Mouse (Mus musculus): ENCODE results near the gene Olfr1033. TPM values are rescaled to one million over a fixed set of nuclear protein-coding genes. Genes with fewer than 3 reads are reported as not detected.
"Not testable (repeated sequence)": the region's sequence is repeated elsewhere in the genome, so short reads cannot be mapped to it uniquely, and the experiment has no call there.

The Olfr1033 gene
- polyA plus RNA-seq, 1 experiment from 2014 or later, result not detected

- 96% methylated on average over 8 of the region's 8 CpGs for WGBS
- no peak overlapping the region for H3K4me3 ChIP-seq (ENCODE audit: low read depth, low read length)
- no peak for ATAC-seq (ENCODE audit: low FRiP score)
Measured at GRCm38 (mm10) chr2:86070189-86070588, 49.8 kb downstream of the Olfr1033 start.

GRCm38 (mm10) chr2:86073692-86074091, 53.3 kb downstream of the Olfr1033 start, which contains the start of gene Olfr1036:
TSS of gene Olfr1036 (plus strand) at chr2:86073992.
- not testable (repeated sequence) for H3K4me3 ChIP-seq (ENCODE audit: low read depth, low read length); H3K9ac ChIP-seq (ENCODE audit: low read depth, low read length); H3K36me3 ChIP-seq (ENCODE audit: control insufficient read depth, insufficient read depth, low read length); H3K9me3 ChIP-seq (ENCODE audit: control insufficient read depth, low read length); H3K4me1 ChIP-seq (replicated peaks; ENCODE audit: control insufficient read depth, insufficient read depth, low read length); H3K27me3 ChIP-seq (ENCODE audit: control insufficient read depth, insufficient read depth, low read length); H3K4me2 ChIP-seq (replicated peaks; ENCODE audit: low read depth, low read length); H3K27ac ChIP-seq (ENCODE audit: low read depth, low read length); ATAC-seq (ENCODE audit: low FRiP score); DNase-seq (ENCODE audit: low spot score)

More at GRCm38 (mm10) chr2:86070189-86070588, 49.8 kb downstream of the Olfr1033 start:
- H3K27ac ChIP-seq (ENCODE audit: low read depth, low read length), result no peak overlapping the region
- H3K9me3 ChIP-seq (ENCODE audit: control insufficient read depth, low read length), result no peaks in the 10 kb centered on the region
- no peak for DNase-seq (ENCODE audit: low spot score)
- H3K36me3 ChIP-seq (ENCODE audit: control insufficient read depth, insufficient read depth, low read length), result no peaks in the 10 kb centered on the region
- no peaks in the 10 kb centered on the region for H3K27me3 ChIP-seq (ENCODE audit: control insufficient read depth, insufficient read depth, low read length)
- no peaks in the 10 kb centered on the region for H3K4me1 ChIP-seq (replicated peaks; ENCODE audit: control insufficient read depth, insufficient read depth, low read length)
- no peak overlapping the region for H3K9ac ChIP-seq (ENCODE audit: low read depth, low read length)
- H3K4me2 ChIP-seq (replicated peaks; ENCODE audit: low read depth, low read length), result no peak overlapping the region

DNA sequence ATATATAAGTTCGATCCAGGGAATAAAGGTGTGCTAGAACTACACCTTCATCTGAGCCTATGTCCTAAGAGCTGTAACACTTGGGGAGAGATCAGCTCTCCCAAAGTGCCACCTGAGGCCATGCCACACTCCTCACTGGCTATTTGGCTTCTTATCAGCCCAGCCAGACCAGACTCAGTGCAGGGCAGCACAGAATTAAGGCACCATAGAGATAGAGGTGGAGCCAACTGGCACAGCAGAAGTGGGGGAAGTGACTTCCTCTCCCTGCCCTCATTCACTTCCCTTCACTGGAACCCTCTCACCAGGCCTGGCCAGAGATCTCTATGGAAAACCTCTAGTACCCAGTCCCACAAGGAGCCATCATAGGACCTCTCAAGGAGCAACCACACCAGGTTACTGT, 60.0 kb downstream of the Olfr1033 start:
- WGBS, result 80% methylated on average over 1 of the region's 1 CpGs
- H3K4me2 ChIP-seq (replicated peaks; ENCODE audit: low read depth, low read length); H3K27ac ChIP-seq (ENCODE audit: low read depth, low read length); H3K9ac ChIP-seq (ENCODE audit: low read depth, low read length); H3K27me3 ChIP-seq (ENCODE audit: control insufficient read depth, insufficient read depth, low read length); H3K4me1 ChIP-seq (replicated peaks; ENCODE audit: control insufficient read depth, insufficient read depth, low read length); DNase-seq (ENCODE audit: low spot score); H3K9me3 ChIP-seq (ENCODE audit: control insufficient read depth, low read length); H3K4me3 ChIP-seq (ENCODE audit: low read depth, low read length); H3K36me3 ChIP-seq (ENCODE audit: control insufficient read depth, insufficient read depth, low read length): not testable (repeated sequence)
- 0 out of 2 replicates have a peak, but pooled peaks have one; percentile 35 for ATAC-seq (ENCODE audit: low FRiP score)

DNA sequence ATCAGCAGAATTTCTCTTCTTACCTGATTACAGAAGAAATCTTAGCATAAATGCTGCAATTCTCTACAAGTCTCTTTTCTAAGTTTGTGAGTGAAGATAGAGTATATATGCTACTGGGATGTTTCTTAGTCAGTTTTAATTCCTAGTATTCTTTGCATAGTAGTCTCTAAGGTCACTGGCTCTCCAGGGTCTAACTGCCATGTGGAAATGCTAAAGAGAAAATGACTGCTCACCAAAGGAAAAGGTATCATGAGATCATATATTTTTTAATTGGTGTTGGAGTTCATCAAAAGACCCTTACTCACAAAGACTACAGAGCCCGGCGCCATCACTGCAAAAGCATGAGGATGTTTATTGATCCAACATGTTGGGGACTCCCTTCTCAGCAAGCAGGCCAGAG, 66.9 kb downstream of the Olfr1033 start, which contains the start of gene Olfr1037:
Gene Olfr1037, minus strand, starts transcription at position 101 of the 400 bp plus-strand sequence.
- Histone ChIP-seq H3K4me3 (ENCODE audit: low read depth, low read length) (no peak within 1 kb of the TSS), H3K27me3 (ENCODE audit: control insufficient read depth, insufficient read depth, low read length) (no peaks in the 10 kb centered on the region), H3K4me2 (replicated peaks; ENCODE audit: low read depth, low read length) (no peak within 1 kb of the TSS), H3K9me3 (ENCODE audit: control insufficient read depth, low read length) (no peaks in the 10 kb centered on the region), H3K36me3 (ENCODE audit: control insufficient read depth, insufficient read depth, low read length) (no peaks in the 10 kb centered on the region), H3K27ac (ENCODE audit: low read depth, low read length) (no peak within 1 kb of the TSS), H3K9ac (ENCODE audit: low read depth, low read length) (no peak within 1 kb of the TSS), H3K4me1 (replicated peaks; ENCODE audit: control insufficient read depth, insufficient read depth, low read length) (no peaks in the 10 kb centered on the region)
- DNase-seq (ENCODE audit: low spot score), result no peak
- WGBS, result 91% methylated on average over 2 of the region's 2 CpGs
- no peak for ATAC-seq (ENCODE audit: low FRiP score)

Other genes starting within 250 kb of the Olfr1033 start
- gene Olfr1014, start 247.9 kb upstream of the Olfr1033 start, polyA plus RNA-seq (2014; fragmentation: Nextera tagmentation; extraction: Ambion mirVana), result not detected in 2 replicates
- not detected in 2 replicates for gene Olfr1015, start 238.6 kb upstream of the Olfr1033 start, polyA plus RNA-seq (2014; fragmentation: Nextera tagmentation; extraction: Ambion mirVana)
- gene Olfr1016, start 218.1 kb upstream of the Olfr1033 start, polyA plus RNA-seq (2014; fragmentation: Nextera tagmentation; extraction: Ambion mirVana), result not detected in 2 replicates
- not detected in 2 replicates for gene Olfr1018, start 202.2 kb upstream of the Olfr1033 start, polyA plus RNA-seq (2014; fragmentation: Nextera tagmentation; extraction: Ambion mirVana)
- not detected in 2 replicates for gene Olfr1019, start 175.2 kb upstream of the Olfr1033 start, polyA plus RNA-seq (2014; fragmentation: Nextera tagmentation; extraction: Ambion mirVana)
- gene Olfr1020, start 173.6 kb upstream of the Olfr1033 start, polyA plus RNA-seq (2014; fragmentation: Nextera tagmentation; extraction: Ambion mirVana), result not detected in 2 replicates
- not detected in 2 replicates for gene Olfr1022, start 152.0 kb upstream of the Olfr1033 start, polyA plus RNA-seq (2014; fragmentation: Nextera tagmentation; extraction: Ambion mirVana)
- gene Olfr1023, start 135.0 kb upstream of the Olfr1033 start, polyA plus RNA-seq (2014; fragmentation: Nextera tagmentation; extraction: Ambion mirVana), result not detected in 2 replicates
- not detected in 2 replicates for gene Olfr1024, start 115.6 kb upstream of the Olfr1033 start, polyA plus RNA-seq (2014; fragmentation: Nextera tagmentation; extraction: Ambion mirVana)
- not detected in 2 replicates for gene Olfr1025-ps1, start 105.4 kb upstream of the Olfr1033 start, polyA plus RNA-seq (2014; fragmentation: Nextera tagmentation; extraction: Ambion mirVana)
- gene Olfr1026, start 99.1 kb upstream of the Olfr1033 start, polyA plus RNA-seq (2014; fragmentation: Nextera tagmentation; extraction: Ambion mirVana), result not detected in 2 replicates
- not detected in 2 replicates for gene Olfr1028, start 70.2 kb upstream of the Olfr1033 start, polyA plus RNA-seq (2014; fragmentation: Nextera tagmentation; extraction: Ambion mirVana)
- gene Olfr1029, start 46.7 kb upstream of the Olfr1033 start, polyA plus RNA-seq (2014; fragmentation: Nextera tagmentation; extraction: Ambion mirVana), result not detected in 2 replicates
- not detected in 2 replicates for gene Olfr1030, start 41.4 kb upstream of the Olfr1033 start, polyA plus RNA-seq (2014; fragmentation: Nextera tagmentation; extraction: Ambion mirVana)
- not detected in 2 replicates for gene Olfr1031, start 30.3 kb upstream of the Olfr1033 start, polyA plus RNA-seq (2014; fragmentation: Nextera tagmentation; extraction: Ambion mirVana)
- gene Olfr1032, start 15.1 kb upstream of the Olfr1033 start, polyA plus RNA-seq (2014; fragmentation: Nextera tagmentation; extraction: Ambion mirVana), result not detected in 2 replicates
- gene Olfr1034, start 25.2 kb downstream of the Olfr1033 start, polyA plus RNA-seq (2014; fragmentation: Nextera tagmentation; extraction: Ambion mirVana), result not detected in 2 replicates
- not detected in 2 replicates for gene Olfr1036, start 53.4 kb downstream of the Olfr1033 start, polyA plus RNA-seq (2014; fragmentation: Nextera tagmentation; extraction: Ambion mirVana)
- gene Olfr1037, start 66.8 kb downstream of the Olfr1033 start, polyA plus RNA-seq (2014; fragmentation: Nextera tagmentation; extraction: Ambion mirVana), result not detected in 2 replicates
- not detected in 2 replicates for gene Olfr1039, start 115.3 kb downstream of the Olfr1033 start, polyA plus RNA-seq (2014; fragmentation: Nextera tagmentation; extraction: Ambion mirVana)
- gene Olfr1040, start 126.1 kb downstream of the Olfr1033 start, polyA plus RNA-seq (2014; fragmentation: Nextera tagmentation; extraction: Ambion mirVana), result not detected in 2 replicates
- gene Olfr1042, start 141.2 kb downstream of the Olfr1033 start, polyA plus RNA-seq (2014; fragmentation: Nextera tagmentation; extraction: Ambion mirVana), result not detected in 2 replicates
- gene Olfr1043, start 146.9 kb downstream of the Olfr1033 start, polyA plus RNA-seq (2014; fragmentation: Nextera tagmentation; extraction: Ambion mirVana), result not detected in 2 replicates
- gene Olfr1044, start 157.2 kb downstream of the Olfr1033 start, polyA plus RNA-seq (2014; fragmentation: Nextera tagmentation; extraction: Ambion mirVana), result not detected in 2 replicates
- gene Olfr52, start 165.1 kb downstream of the Olfr1033 start, polyA plus RNA-seq (2014; fragmentation: Nextera tagmentation; extraction: Ambion mirVana), result not detected in 2 replicates
- not detected in 2 replicates for gene Olfr1045, start 182.4 kb downstream of the Olfr1033 start, polyA plus RNA-seq (2014; fragmentation: Nextera tagmentation; extraction: Ambion mirVana)
- not detected in 2 replicates for gene Olfr1046, start 198.7 kb downstream of the Olfr1033 start, polyA plus RNA-seq (2014; fragmentation: Nextera tagmentation; extraction: Ambion mirVana)
- not detected in 2 replicates for gene Olfr1047, start 210.8 kb downstream of the Olfr1033 start, polyA plus RNA-seq (2014; fragmentation: Nextera tagmentation; extraction: Ambion mirVana)
- gene Olfr1048, start 219.7 kb downstream of the Olfr1033 start, polyA plus RNA-seq (2014; fragmentation: Nextera tagmentation; extraction: Ambion mirVana), result not detected in 2 replicates
- gene Olfr1049, start 237.7 kb downstream of the Olfr1033 start, polyA plus RNA-seq (2014; fragmentation: Nextera tagmentation; extraction: Ambion mirVana), result not detected in 2 replicates